Mouse (Mus musculus) urinary bladder, postnatal 4 days (tissue): ENCODE results near the gene Stk4.
"Not testable (repeated sequence)": the region's sequence is repeated elsewhere in the genome, so short reads cannot be mapped to it uniquely, and the experiment has no call there.

Experiments used
- DNase-seq, 2 experiments: peaks; one replicate each; pipeline ENCODE4 v3.0.0; 2021 to 2022; ENCODE audit warnings: low spot score in 2 of 2

Gene Stk4

DNA sequence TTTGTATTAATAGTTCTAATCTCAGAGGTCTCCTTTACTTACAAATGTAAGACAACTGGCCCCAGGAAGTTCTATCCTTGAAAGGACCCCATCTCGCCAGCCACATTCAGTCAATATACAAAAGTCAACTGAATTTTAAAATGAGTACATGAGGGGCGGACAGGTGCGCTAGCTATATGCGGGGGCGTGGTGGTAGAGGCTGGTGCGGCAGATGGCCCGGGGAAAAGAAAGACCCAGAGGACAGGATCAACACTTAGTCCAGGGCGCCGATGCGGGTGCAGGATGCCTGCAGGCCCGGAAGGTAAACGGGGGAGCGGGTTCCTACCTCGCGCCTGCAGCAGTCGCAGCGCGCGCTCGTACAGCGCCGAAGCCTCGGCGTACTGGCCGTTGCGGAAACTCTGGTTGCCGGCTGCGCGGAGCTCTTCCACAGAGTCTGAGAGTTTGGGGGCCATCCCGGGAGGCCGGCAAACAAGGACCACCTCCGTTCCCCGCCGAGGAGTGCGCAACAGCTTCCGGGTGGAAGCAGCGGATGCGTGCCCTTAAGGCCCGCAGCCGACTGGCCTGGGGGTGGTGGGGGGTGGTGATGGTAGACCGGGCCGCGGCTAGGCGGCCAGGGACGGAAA is at the start of gene Stk4:
Gene Stk4 (plus strand): TSS at position 181 of the 623 bp plus-strand sequence.
- peak in 1 of 2 experiments; percentile 30 for DNase-seq

DNA sequence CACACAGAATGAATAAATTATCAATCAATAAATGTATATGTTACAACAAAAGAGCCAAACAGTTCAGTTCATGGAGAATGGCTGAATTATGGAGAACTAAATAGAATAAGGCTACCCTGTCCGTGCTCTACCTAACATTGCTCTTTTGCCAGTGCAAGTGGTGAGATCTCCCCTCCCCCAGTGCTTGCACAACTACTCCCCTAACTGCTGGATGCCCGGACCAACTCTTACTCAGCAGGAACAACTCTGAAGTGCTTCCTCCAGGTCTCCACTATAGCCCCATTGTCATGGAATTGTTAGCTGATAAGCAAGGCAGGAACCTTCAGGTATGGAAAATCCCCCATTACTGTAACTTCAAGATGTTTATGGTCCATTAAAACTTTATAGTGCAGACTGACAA is 48.0 kb upstream of the Stk4 start:
- DNase-seq: no peak

DNA sequence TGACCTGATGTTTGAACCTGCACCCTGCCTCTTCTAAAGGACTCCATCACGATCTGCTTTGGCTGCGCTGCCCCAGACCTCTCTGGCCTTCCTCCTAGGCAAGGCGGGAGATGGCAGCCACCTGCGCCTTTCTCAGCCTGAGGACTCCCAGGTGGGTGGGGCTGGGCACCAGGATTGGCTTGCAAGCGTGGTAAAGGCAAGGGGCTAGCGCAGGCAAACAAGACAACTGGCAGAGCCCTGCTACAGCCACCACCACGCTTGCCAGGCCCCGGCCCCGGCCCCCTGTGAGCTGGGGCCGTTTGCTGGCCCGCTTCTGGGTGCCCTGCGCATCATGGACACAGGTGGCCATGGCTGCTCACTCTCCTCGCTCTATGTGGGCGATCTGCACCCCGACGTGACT is 45.0 kb upstream of the Stk4 start, which contains the start of gene Pabpc1l:
Gene Pabpc1l (plus strand): TSS at position 301 of the 400 bp plus-strand sequence.
- no peak for DNase-seq

DNA sequence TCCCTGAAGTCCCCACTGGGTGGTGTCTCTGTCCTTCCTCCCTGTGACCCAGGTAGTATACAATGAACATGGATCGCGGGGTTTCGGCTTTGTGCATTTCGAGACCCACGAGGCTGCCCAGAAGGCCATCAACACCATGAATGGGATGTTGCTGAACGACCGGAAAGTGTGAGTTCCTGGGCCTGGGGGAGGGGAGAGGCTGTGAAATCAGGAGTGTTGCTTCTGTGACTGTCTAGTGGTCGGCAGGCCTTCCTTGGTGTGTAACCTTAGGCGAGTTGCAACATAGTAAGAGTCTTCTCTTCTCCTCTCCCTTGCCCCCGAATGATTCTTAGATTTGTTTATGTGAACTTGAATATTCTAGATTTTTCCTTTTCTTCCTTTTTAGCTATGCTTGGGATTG is 39.0 kb upstream of the Stk4 start:
- no peak for DNase-seq

DNA sequence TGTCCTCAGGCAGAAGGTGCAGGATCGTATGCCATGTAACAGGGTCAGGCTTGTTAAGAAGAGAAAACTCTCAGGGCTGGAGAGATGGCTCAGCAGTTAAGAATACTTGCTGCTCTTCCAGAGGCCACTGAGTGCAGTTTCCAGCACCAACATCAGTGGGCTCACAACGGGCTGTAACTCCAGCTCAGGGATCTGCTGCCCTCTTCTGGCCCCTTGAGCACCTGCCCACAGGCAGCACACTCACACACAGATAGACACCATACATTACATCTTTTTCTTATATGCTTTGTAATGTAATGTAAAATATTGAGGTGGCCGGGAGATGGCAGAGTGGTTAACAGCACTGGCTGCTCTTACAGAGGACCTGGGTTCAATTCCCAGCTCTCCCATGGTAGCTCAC is 37.1 kb upstream of the Stk4 start:
- no peak for DNase-seq

DNA sequence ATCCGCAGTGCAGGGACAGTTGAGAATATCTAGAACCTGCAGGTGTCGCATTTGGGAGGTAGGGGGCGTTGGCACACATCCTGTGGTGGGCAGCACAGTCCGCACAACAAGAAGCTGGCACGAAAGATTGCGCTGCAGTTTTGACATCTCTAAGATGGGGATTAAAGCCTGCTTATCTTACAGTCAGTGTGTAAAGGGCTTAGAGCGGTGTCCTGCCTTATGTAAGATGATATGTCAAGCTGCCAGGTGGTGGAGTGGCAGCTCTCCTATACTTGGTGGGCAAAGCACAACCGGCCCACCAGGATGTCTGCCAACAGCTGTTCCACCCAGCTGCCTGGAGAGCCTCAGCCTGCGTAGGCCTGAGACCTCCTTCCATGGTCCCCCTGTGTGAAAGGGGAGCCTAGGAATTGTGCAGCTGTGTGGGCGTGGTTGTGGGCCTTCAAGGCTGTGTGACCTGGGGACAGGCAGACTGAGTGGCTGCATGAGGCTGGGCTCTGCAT is 33.6 kb upstream of the Stk4 start:
- no peak for DNase-seq

DNA sequence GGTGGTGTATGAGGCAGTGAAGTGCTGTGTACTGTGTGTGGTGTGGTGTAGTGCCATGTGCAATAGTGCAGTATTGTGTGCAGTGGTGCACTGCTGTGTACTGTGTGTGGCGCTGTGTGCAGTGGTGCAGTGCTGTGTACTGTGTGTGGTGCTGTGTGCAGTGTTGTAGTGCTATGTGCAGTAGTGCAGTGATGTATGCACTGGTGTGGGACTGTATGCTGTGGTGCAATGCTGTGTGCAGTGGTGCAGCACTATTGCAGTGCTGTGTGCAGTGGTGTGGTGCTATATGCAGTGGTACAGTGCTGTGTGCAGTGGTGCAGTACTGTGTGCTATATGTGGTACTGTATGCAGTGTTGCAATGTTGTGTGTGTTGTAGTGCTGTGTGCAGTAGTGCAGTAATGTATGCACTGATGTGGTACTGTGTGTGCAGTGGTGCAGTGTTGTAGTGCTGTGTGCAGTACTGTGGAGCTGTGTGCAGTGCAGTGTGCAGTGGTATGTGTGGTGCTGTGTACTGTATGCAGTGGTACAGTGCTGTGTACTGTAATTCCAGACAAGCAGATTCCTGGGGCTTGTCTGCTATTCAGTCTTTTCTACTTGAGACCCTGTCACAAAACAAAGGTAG is 31.6 kb upstream of the Stk4 start:
- DNase-seq: no peak

DNA sequence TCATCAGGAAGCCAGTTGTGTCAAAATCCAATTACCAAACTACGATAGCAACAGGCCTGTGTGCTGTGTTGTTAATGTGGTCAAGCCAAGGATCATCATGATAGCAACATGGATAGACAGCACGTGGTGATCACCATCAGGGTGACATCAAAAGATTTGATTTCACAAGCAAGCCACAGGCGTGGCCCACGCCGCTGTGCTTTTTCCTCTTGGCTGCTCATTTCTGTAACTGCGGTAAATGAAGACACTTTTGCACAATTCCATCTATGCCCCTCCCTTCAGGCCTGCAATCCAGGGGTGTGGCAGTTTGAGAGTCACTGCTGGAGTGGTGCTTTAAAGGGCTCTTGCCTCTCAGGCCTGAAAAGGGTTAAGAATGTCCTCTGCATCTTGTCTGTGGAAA is 29.2 kb upstream of the Stk4 start:
- DNase-seq: no peak

DNA sequence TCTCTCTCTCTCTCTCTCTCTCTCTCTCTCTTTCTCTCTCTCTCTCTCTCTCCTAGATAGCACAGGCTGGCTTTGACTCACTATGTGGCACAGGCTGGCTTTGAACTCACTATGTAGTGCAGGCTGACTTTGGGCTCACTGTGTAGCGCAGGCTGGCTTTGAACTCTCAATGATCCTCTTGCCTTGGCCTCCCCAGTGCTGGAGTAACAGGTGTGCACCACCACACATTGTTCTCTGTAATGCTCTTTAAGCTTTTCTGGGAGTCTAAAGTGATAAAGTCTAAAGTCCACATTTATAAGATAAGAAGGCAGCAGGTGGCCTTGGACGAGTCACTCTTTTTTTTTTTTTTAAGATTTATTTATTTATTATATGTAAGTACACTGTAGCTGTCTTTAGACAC is 28.6 kb upstream of the Stk4 start:
- DNase-seq: no peak

DNA sequence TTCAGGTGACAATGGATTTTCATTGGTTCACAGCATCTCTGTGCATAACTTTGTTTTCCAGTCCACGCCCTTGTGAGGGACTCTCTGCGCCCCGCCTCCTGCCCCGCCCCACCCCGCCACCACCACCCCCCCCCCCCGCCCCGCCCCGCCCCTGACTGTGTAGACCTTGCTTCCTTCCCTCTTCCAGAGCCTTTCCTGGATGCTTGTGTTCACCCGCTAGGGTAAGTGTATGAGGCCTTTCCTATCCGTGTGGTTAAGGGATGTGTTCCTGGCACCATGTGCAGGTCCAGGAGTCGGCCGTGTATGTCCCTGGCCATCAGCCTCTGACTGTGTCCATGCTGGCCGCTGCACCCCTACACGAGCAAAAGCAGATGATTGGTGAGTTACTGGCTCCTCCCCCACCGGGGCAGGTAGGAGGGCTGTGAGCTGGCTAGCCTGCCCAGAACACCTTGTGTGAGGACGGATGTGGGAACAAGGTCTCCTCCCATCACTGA is 22.9 kb upstream of the Stk4 start:
- DNase-seq: no peak

DNA sequence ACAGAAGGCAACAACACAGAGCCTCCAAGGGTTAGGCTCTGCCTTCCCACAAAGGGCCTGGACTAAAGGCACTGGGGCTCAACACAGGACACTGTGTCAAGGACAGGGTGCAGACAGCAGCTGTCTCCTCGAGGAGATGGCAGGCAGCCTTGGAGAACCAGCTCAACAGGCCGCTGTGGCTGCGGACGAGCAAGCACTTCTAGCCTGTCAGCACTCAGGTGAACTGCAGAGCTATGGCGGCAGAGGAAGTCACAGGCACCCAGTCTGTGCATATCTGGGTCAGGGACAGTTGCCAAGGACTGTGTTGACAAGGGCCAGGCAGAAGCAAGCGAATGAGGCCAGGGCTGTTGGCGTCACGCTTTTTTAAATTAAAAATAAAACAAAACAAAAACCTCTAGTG is 16.4 kb upstream of the Stk4 start:
- no peak for DNase-seq

DNA sequence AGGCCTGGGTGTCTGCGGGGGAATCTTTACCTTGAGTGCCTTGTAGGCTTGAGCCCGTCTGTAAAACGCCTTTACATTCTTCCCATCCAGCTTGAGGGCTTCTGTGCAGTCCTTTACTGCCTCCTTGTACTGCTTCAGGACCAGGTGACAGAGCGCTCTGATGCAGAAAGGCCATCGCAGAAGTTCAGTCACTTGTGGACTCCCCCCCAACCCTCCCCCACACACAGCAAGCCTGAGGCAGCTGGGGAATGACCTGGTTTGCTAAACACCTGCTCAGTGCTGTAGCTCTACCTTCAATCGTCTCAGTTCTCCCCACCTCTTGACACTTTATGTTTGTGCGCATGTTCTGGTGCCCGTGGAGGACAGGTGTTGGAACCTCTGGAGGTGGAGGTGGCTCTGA is 15.5 kb upstream of the Stk4 start:
- no peak for DNase-seq

DNA sequence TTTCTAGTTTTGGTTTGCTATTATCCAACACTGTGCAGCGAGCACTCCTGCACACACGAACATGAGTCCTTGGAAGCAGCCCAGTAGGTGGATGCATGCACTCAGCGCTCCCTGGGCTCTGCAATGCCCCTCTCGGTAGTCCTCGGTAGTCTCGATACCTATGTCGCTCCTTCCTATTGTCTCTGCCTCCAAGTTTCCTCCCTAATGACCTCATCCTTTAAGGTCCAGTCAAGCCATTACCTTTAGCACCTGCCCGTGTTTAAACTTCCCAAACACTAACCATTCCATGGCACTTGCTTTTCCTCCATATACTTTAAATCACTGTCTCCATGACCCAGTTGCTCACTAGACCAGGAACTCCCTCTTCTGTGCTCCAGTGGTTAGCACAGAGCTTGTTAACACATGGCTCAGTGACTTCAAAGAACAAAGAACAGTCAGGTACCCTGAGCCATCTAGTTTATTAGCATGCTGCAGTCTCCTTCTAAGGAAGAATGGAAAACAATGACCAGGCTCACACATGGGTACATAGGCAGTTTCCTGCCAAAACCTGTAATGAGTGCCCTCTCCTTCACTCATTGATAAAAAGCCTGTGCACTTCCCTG is 10.4 kb upstream of the Stk4 start:
- no peak for DNase-seq

DNA sequence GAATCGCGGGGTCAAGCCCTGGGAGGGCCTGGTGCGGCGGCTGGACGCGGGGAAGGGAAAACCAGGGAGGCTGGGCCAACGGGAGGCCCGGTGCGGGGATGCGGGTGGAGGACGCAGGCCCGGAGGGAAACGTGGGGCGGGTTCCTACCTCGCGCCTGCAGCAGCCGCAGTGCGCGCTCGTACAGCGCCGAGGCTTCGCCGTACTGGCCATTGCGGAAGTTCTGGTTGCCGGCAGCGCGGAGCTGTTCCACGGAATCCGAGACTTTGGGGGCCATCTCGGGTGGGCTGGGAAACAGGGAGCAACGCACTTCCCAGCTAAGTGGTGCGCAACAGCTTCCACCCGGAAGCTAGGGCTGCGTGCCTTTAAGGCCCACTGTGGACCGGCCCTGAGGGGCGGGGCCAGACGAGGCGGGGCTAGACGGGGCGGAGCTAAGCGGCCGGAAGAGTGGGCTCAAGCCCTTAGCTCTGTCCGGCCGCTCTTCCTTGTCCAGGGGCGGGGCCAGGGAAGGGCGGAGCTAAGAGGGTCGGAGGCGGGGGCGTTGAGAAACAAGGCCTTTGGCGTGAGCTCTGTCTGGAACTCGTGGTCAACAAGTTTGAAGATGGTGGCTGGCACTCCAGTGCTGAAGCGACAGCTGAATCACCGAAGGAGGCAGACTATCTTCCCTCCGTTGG is 779 bp downstream of the Stk4 start, which contains the start of gene Tomm34:
Gene Tomm34 (minus strand): TSS at position 405 of the 672 bp plus-strand sequence.
- peak; percentile 96 to 98 for DNase-seq

DNA sequence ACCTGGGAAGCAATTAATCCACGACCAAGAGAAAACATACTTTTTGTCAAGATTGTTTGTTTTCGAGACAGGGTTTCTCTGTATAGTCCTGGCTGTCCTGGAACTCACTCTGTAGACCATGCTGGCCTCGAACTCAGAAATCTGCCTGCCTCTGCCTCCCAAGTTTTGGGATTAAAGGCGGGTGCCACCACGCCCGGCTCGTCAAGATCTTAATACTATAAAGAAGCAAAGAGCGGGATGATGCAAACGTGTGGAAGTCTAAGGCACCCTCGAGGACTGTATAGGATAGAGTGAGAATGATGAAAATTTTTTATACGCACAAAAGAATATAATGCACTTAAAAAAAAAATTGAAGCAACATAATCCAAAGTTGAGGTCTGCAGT is 1.3 kb downstream of the Stk4 start:
- not testable (repeated sequence) for DNase-seq

DNA sequence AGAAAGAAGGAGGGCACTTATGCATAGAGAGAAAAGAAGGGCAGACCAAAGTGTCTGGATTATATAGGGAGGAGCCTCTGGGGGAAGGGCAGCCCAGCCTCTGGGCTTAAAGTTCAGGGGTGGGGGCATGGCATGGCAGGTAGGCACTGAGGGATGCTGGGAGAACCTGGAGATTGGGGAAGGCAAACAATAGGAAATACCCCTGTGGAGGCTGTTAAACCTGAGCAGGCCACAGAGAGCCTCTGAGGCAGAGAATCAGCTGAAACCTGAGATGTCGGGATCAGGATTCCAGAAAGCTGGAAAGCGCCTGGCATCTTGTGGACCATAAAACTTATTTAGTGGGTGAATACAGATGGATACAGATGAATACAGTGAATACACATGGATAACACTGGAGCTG is 2.0 kb downstream of the Stk4 start:
- DNase-seq: no peak

DNA sequence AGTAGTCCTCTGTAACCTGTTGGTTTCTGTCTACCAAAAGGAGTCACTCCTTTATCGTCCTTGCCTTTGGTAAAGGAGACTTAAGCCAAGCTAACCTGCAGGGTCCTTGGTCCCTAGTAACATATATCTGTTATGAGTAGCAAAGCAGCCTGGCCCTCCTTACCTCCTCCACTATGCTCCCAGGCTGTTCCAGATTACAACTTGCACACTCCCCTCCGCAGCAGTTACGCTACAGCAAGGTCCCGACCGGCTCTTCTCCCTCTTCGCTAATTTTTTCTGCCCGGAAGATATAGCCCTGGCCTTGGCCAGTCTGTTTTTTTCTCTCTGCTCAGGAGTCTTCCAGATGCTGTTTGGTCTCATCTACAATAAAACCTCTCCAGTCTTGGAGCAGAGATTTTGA is 3.0 kb downstream of the Stk4 start:
- no peak for DNase-seq

DNA sequence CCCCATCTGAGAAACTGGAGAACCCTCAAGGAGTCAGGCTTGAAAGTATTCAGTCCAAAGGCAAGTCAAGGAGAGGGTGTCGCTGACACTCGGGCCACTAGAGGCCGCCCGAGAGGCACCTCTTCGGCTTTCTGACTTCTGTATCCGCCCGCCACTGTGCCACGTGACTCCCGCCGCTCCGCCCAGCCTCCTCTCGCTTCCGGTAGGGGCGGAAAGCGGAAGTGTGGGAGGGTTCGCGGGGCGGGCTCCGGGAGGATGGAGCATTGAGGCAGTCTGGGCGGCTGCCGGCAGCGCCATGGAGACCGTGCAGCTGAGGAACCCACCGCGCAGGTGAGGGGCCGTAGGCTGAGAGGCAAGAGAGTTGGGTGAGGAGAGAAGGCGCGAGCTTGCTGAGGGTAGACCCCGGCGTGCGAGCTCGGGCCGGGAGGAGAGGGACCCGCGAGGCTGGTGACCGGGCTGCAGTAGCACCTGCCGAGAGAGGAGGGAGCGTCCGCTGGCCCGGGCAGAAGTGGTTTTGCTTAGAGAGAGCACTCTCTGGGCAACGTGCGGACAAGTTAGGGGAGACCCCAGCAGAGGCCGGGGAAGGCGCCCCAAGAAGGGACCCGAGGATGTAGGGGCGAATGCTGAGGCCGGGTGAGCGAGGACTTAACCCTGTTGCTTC is 3.9 kb downstream of the Stk4 start:
- DNase-seq: peak; percentile 96 to 99

DNA sequence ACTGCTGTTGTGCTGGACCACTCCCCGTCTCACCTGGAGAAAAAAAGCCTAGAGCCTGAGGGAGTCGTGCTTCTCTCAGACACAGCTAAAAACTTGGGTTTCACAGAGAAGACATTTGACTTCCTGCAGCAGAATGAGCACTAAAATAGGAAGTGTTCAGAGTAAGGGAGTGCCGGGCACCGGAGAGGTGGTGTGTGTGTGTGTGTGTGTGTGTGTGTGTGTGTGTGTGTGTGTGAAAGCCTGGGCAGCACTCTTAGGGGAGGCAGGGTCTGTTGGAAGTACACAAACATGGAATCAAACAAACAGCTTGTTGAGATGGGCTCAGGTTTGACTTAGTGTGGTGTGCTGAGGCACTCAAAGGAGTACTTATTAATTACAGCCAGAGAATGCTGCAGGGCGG is 5.0 kb downstream of the Stk4 start:
- DNase-seq: no peak

DNA sequence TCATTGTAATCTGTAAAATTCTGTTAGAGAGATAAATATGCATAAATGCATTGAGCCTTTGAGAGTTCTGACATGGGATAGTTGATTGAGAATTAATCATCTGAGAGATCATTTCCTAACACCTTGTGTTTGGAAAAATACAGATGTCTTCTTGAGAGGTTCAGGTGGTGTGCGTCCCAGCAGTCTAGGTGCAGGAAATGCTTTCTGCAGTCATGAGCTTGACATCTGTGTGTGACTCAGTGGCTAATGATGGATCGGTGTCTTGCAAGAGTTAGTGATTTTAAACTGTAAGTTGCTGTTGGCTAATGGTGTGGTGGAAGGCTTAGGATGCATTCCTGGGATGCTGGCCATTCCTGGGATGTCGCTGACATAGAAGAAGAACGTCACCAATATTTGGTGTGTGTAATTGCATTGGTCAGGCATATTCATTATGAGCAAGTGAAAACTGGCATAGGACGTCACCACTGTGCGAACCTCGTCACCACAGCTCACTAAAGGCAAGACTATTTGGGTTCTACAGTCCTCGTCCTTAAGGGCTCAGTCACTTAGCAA is 6.8 kb downstream of the Stk4 start:
- DNase-seq: no peak

DNA sequence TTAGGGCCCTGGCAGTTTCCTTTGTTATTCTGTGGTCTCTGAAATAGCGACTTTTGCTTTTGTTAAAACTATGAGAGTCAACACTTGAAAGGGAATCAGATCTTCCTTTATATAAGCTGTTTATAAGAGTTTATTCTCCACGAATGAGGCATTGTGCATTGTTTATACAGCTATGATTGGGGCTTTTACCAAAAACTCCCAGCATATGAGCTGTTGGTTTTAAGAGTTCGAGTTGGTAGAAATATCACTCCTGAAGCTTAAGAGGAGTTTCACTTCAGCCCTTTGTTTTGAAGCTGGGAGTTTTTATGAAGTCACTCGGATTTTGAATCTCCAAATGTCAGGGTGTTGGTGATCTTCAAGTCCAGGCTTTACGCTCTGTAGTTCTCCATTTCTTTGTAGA is 7.8 kb downstream of the Stk4 start:
- no peak for DNase-seq

DNA sequence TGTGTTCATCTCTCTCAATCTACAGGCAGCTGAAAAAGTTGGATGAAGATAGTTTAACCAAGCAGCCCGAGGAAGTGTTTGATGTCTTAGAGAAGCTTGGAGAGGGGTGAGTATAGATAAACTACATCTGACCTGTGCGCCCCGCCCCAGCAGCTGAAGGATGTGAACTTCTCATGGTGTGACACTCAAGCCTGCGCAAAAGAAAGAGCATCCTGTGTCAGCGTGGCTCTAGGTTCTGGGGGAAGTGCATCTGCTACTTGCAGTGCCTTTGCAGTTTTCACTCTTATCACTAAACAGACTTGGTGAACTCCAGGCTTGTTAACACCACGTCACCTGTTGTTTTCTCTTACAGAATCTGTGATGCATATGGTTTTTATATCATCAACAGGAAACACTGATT is 9.4 kb downstream of the Stk4 start:
- no peak for DNase-seq
